Mouse (Mus musculus): ENCODE measurements at regions not wholly inside any gene's neighbourhood (a gene's known extent, or its start where the extent isn't known, plus 50 kb on each side); places are given as distances from the start of the nearest gene placed in this dataset.

GRCm38 (mm10) chr2:51262506-51262905, 113.6 kb upstream of the Rnd3 start:
- TF ChIP-seq CTCF (IDR thresholded peaks at IDR 0.05; ENCODE audit: borderline replicate concordance, insufficient read depth, low read depth, low read length) (no peak), POLR2A (IDR thresholded peaks at IDR 0.05; ENCODE audit: borderline replicate concordance, insufficient read depth, low read length) (no peak)
